Mouse (Mus musculus): ENCODE measurements around the gene Lcmt1.

DNA sequence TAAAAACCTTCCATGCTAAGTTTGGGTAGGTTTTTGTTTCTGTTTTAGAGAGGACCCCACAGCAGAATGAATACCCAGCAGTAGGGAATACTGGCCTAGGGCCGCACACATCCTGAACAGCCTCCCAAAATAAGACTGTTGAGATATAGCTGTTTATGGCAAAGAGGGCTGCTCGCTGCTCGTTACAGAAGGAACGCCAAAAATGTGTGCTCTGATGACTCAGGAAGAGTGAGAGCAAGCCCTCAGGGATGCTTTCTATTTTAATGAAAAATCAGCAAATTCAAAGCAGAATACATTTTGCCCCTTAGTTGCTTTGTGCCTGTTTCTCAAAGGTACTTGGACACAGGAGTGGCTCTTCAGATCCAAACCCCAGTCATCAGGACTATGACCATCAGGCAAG is 41.7 kb upstream of the Lcmt1 start:
- no peak for TF ChIP-seq CTCF (IDR thresholded peaks at IDR 0.05; ENCODE audit: insufficient read depth, low read length)
- no peak for TF ChIP-seq POLR2A (IDR thresholded peaks at IDR 0.05; ENCODE audit: borderline replicate concordance, extremely low read depth, low read depth, low read length)
